Mouse (Mus musculus): Measurements from ENCODE around the gene 9130409I23Rik.

- TF ChIP-seq CTCF (IDR thresholded peaks at IDR 0.05; ENCODE audit: low read depth): peak; percentile 83
- peak; percentile 57; the same call in 1 of the 2 replicates for TF ChIP-seq EP300 (IDR thresholded peaks at IDR 0.05; ENCODE audit: low read depth)
Observed at GRCm38 (mm10) chr1:181039652-181040051, 11.4 kb upstream of the 9130409I23Rik start.

Data from liver, postnatal 0 days (tissue).